Mouse (Mus musculus): ENCODE results near the gene Gm49661. TPM values are rescaled to one million over a fixed set of nuclear protein-coding genes. Genes with fewer than 3 reads are reported as not detected.

Gene Gm49661
- polyA plus RNA-seq, 1 experiment from 2014 or later: not detected

DNA sequence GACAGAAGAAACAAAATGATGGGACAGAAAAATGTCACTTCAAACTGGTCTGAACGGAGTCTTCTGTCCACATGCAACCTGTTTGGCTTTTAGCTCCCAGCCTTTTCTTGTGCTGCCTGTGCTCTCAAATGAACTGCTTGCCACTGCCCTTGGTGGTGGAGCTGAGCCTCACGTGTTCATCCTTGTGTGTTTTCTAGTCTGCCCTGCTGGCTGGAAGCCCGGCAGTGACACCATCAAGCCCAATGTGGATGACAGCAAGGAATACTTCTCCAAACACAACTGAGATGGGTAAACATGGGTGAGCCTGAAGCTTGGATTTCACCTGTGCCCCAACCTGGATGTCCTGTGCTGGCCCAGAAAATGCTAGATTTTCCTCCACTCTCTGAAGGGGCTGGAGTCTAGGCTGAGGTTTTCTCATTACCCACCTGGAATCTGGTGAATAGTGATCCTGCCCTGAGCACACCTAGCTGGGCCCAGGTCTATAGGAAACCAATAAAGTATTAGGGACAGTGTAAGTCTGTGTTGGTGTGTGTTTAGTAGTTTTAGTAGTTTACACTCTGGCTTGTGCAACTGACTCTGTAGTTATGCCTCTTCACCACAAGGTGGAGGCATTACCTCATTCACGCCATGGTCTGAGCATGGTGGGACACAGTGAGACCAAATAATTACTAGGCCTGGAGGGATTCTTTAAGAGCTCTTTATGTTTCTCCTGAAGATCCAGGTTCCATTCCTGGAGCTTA is 4.7 kb upstream of the Gm49661 start:
- no peak overlapping the region for H3K4me3 ChIP-seq (ENCODE audit: low read depth, low read length)
- no peak overlapping the region for H3K9ac ChIP-seq (ENCODE audit: low read length)
- WGBS: 56% methylated on average over 4 of the region's 4 CpGs
- peaks cover 49% of the 10 kb centered on the region for H3K36me3 ChIP-seq (ENCODE audit: control insufficient read depth, insufficient read depth, low read length)
- H3K4me2 ChIP-seq (ENCODE audit: low read length): no peak overlapping the region
- peaks cover 27% of the 10 kb centered on the region for H3K4me1 ChIP-seq (ENCODE audit: control insufficient read depth, insufficient read depth, low read length)
- peaks cover 22% of the 10 kb centered on the region for H3K27me3 ChIP-seq (replicated peaks; ENCODE audit: control insufficient read depth, insufficient read depth, low read length)
- DNase-seq (ENCODE audit: low spot score): peak; percentile 83
- 0 out of 2 replicates have a peak, but pooled peaks have one; percentile 7 for ATAC-seq
- no peak overlapping the region for H3K27ac ChIP-seq (ENCODE audit: low read depth, low read length)
- H3K9me3 ChIP-seq (replicated peaks; ENCODE audit: control insufficient read depth, low read length): no peaks in the 10 kb centered on the region

DNA sequence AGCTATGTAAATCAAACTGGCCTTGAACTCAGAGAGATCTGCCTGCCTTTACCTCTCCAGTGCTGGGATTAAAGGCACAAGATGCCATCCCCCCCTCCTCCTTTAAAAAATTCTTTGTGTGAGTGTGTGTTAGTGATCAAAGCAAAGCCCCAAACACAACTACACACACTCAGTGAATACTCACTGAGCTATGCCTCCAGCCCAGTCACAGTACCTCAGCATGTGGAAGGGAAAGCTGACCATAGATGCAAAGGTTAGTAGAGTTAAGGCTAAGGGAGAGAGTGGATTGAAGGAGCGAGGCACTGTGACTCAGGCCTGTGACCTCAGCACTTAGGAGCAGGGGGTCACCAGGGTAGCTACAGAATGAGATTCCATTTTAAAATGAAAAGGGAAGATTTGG is 3.8 kb upstream of the Gm49661 start:
- DNase-seq (ENCODE audit: low spot score) (no peak), ATAC-seq (no peak)
- peaks cover 49% of the 10 kb centered on the region for H3K36me3 ChIP-seq (ENCODE audit: control insufficient read depth, insufficient read depth, low read length)
- peaks cover 14% of the 10 kb centered on the region for H3K27me3 ChIP-seq (replicated peaks; ENCODE audit: control insufficient read depth, insufficient read depth, low read length)
- H3K4me2 ChIP-seq (ENCODE audit: low read length): no peak overlapping the region
- peaks cover 29% of the 10 kb centered on the region for H3K4me1 ChIP-seq (ENCODE audit: control insufficient read depth, insufficient read depth, low read length)
- no peak overlapping the region for H3K9ac ChIP-seq (ENCODE audit: low read length)
- no peaks in the 10 kb centered on the region for H3K9me3 ChIP-seq (replicated peaks; ENCODE audit: control insufficient read depth, low read length)
- H3K27ac ChIP-seq (ENCODE audit: low read depth, low read length): no peak overlapping the region
- no peak overlapping the region for H3K4me3 ChIP-seq (ENCODE audit: low read depth, low read length)
- WGBS: 82% methylated on average over 1 of the region's 1 CpGs

DNA sequence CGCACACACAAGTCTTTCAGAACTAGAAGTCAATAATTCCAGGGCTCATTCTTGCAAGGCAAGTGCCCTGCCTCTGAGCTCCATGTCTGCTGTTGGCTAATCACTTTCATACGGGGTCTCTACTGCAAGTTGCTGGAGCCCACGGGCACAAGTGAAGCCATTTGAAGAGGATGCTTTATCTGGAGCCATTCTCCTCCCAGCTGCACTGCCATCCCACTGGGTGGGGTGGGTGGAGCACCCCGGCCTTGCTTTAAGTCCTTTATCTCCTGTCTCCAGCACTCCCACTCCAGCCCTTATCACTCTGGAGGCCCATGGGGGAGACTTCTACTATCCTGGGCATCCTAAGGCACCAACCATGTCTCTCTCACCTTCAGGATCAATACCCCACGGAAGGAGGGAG is 1.7 kb upstream of the Gm49661 start:
- Histone ChIP-seq H3K4me2 (ENCODE audit: low read length) (peak overlapping the region; percentile 95), H3K4me3 (ENCODE audit: low read depth, low read length) (peak overlapping the region; percentile 90), H3K4me1 (ENCODE audit: control insufficient read depth, insufficient read depth, low read length) (peaks cover 15% of the 10 kb centered on the region), H3K36me3 (ENCODE audit: control insufficient read depth, insufficient read depth, low read length) (peaks cover 49% of the 10 kb centered on the region), H3K9ac (ENCODE audit: low read length) (peak overlapping the region; percentile 99), H3K27me3 (replicated peaks; ENCODE audit: control insufficient read depth, insufficient read depth, low read length) (no peaks in the 10 kb centered on the region), H3K9me3 (replicated peaks; ENCODE audit: control insufficient read depth, low read length) (no peaks in the 10 kb centered on the region), H3K27ac (ENCODE audit: low read depth, low read length) (0 out of 2 replicates have a peak overlapping the region, but pooled peaks have one; percentile 84)
- DNase-seq (ENCODE audit: low spot score): no peak
- ATAC-seq: no peak
- WGBS: 67% methylated on average over 5 of the region's 5 CpGs

DNA sequence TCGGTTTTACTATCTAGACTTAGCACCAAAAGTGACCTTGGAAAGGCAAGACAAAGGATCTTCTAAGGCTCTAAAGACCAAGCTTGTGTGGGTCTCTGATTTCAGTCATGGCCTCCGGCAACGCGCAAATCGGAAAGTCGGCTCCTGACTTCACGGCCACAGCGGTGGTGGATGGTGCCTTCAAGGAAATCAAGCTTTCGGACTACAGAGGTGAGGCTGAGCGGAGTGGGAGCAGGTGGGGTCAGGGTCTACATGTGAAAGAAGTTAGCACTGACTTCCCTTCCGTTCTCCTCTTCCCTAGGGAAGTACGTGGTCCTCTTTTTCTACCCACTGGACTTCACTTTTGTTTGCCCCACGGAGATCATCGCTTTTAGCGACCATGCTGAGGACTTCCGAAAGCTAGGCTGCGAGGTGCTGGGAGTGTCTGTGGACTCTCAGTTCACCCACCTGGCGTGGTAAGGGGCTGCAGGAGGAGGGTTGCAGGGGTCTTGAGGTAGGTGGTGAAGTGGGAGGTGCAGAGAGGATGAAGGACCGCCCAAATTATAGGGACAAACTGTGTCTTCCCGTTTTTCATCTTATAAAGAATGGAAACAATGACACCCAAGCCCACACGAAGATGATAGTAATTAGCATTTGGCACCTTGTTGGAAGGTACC is 1.0 kb upstream of the Gm49661 start:
- DNase-seq (ENCODE audit: low spot score) (no peak), ATAC-seq (no peak)
- Histone ChIP-seq H3K9me3 (replicated peaks; ENCODE audit: control insufficient read depth, low read length) (no peaks in the 10 kb centered on the region), H3K27me3 (replicated peaks; ENCODE audit: control insufficient read depth, insufficient read depth, low read length) (no peaks in the 10 kb centered on the region), H3K27ac (ENCODE audit: low read depth, low read length) (peak overlapping the region; percentile 84), H3K9ac (ENCODE audit: low read length) (peak overlapping the region; percentile 99), H3K36me3 (ENCODE audit: control insufficient read depth, insufficient read depth, low read length) (peaks cover 47% of the 10 kb centered on the region), H3K4me2 (ENCODE audit: low read length) (peak overlapping the region; percentile 95), H3K4me3 (ENCODE audit: low read depth, low read length) (peak overlapping the region; percentile 90), H3K4me1 (ENCODE audit: control insufficient read depth, insufficient read depth, low read length) (peaks cover 16% of the 10 kb centered on the region)
- 7% methylated on average over 21 of the region's 21 CpGs for WGBS

DNA sequence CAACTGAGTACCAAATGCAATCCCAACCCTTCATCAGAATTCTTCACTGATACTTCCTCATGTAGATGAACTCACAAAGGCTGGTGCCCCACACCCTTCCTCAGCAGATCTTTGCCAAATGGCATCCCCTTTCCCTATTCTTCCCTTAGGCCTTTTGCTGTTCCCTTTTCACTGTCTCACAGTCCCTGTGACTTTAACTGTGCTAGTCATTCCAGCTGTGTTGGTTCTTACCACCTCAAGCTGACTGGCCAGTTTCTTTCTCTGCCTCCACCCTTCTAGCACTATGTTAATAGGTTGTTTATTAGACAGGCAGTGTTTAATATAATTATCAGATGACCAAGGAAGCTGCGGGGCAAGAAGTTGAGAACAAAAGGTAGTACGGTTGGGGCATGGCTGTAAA is 583 bp downstream of the Gm49661 start:
- Histone ChIP-seq H3K27ac (ENCODE audit: low read depth, low read length) (no peak overlapping the region), H3K36me3 (ENCODE audit: control insufficient read depth, insufficient read depth, low read length) (peaks cover 31% of the 10 kb centered on the region), H3K27me3 (replicated peaks; ENCODE audit: control insufficient read depth, insufficient read depth, low read length) (no peaks in the 10 kb centered on the region), H3K9me3 (replicated peaks; ENCODE audit: control insufficient read depth, low read length) (no peaks in the 10 kb centered on the region), H3K4me2 (ENCODE audit: low read length) (peak overlapping the region; percentile 95), H3K4me1 (ENCODE audit: control insufficient read depth, insufficient read depth, low read length) (peaks cover 21% of the 10 kb centered on the region), H3K4me3 (ENCODE audit: low read depth, low read length) (peak overlapping the region; percentile 90), H3K9ac (ENCODE audit: low read length) (peak overlapping the region; percentile 99)
- WGBS: 7% methylated on average over 2 of the region's 2 CpGs
- ATAC-seq: no peak
- DNase-seq (ENCODE audit: low spot score): no peak

DNA sequence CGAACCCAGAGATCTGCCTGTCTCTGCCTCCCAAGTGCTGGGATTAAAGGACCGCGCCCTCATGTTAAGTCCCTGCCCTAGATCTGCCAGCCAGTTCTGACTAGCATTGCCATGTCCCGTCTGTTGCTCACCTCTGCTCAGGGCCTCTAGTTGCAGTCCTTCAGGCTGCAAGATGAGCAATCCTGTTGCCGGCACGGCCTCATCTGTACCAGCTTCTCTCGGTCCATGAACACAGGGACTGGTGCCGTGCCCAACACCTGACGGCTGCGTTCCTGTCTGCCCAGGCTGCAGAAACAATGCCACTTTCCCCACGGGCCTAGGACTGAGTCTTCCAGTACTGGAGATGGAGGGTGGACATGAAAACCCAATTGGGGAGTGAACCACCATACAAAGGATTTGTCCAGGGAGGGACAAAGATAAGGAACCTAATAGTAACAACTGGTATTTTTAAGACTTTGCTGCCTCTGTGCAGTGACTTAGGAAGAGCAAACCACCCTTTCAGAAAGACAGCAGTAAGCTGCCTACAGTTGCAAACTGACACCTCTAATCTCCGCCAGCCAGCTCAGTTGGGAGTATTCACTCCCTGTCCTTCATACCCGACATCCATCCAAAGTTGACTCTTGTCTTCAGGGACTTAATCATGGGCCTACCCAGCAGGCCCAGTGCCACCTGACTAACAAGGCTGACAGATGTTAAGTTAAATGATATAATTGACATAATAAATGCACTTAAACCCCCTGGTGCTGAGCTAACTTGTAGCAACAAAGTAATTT is 1.5 kb downstream of the Gm49661 start:
- no peaks in the 10 kb centered on the region for H3K9me3 ChIP-seq (replicated peaks; ENCODE audit: control insufficient read depth, low read length)
- peak overlapping the region; percentile 17; the same call in 1 of the 2 replicates for H3K9ac ChIP-seq (ENCODE audit: low read length)
- peaks cover 22% of the 10 kb centered on the region for H3K36me3 ChIP-seq (ENCODE audit: control insufficient read depth, insufficient read depth, low read length)
- no peaks in the 10 kb centered on the region for H3K27me3 ChIP-seq (replicated peaks; ENCODE audit: control insufficient read depth, insufficient read depth, low read length)
- WGBS: 87% methylated on average over 13 of the region's 13 CpGs
- H3K4me3 ChIP-seq (ENCODE audit: low read depth, low read length): no peak overlapping the region
- no peak for DNase-seq (ENCODE audit: low spot score)
- peaks cover 21% of the 10 kb centered on the region for H3K4me1 ChIP-seq (ENCODE audit: control insufficient read depth, insufficient read depth, low read length)
- no peak overlapping the region for H3K4me2 ChIP-seq (ENCODE audit: low read length)
- no peak for ATAC-seq
- no peak overlapping the region for H3K27ac ChIP-seq (ENCODE audit: low read depth, low read length)

DNA sequence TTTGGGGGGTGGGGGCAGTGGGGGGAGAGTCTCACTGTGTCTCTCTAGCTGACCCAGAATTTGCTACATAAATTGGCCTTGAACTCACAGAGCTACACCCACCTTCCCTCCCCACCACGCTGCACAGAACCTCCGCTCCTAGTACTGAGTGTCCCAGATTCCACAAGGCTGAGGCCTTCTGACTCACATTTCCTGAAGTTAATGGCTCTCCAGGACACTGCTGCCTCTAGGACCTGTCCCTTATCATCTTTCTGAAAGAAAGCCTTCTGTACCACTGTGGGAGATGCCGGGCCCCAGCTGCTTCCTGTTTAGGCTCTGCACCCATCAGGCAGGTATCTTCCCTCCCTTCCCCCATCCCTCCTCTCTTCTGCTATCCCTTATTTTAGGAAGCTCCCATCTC is 2.6 kb downstream of the Gm49661 start:
- H3K27ac ChIP-seq (ENCODE audit: low read depth, low read length): no peak overlapping the region

DNA sequence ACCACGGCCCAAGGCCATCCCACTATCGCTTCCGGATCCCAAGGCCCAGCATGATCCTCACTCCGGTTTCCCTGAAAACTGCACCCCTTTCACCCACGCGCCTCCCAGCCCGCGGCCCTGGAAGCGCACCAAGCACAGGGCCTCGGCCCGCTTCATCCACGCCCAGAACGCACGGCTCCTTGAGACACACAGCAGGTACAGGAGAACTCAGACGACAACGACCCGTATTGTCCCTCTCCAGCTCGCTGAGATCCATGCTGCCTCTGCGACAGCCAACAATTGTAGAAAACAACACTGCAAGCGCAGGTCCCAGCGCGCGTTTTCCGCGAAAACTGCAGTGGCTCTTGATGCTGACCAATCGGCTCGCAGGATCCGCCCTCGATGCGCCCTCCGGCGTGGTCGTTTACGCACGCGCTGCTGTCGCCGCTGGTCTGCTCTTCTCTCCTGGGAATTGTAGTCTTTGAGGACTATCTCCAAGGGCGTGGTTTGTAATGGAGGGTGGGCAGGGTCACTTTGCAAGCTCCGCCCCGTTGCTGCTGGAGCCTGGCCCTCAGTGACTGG is 3.4 kb downstream of the Gm49661 start:
- WGBS: under 1% methylated on average over 41 of the region's 41 CpGs

More for the DNA sequence above, 2.6 kb downstream of the Gm49661 start:
- DNase-seq (ENCODE audit: low spot score): no peak
- H3K4me2 ChIP-seq (ENCODE audit: low read length): no peak overlapping the region; the same call in 1 of the 2 replicates
- 0 out of 2 replicates have a peak, but pooled peaks have one; percentile 3 for ATAC-seq
- H3K4me1 ChIP-seq (ENCODE audit: control insufficient read depth, insufficient read depth, low read length): peaks cover 21% of the 10 kb centered on the region
- H3K36me3 ChIP-seq (ENCODE audit: control insufficient read depth, insufficient read depth, low read length): peaks cover 17% of the 10 kb centered on the region
- 70% methylated on average over 3 of the region's 3 CpGs for WGBS
- no peaks in the 10 kb centered on the region for H3K27me3 ChIP-seq (replicated peaks; ENCODE audit: control insufficient read depth, insufficient read depth, low read length)
- peak overlapping the region; percentile 13; the same call in 1 of the 2 replicates for H3K9ac ChIP-seq (ENCODE audit: low read length)
- no peak overlapping the region for H3K4me3 ChIP-seq (ENCODE audit: low read depth, low read length)
- no peaks in the 10 kb centered on the region for H3K9me3 ChIP-seq (replicated peaks; ENCODE audit: control insufficient read depth, low read length)

More for the DNA sequence above, 3.4 kb downstream of the Gm49661 start:
- H3K4me1 ChIP-seq (ENCODE audit: control insufficient read depth, insufficient read depth, low read length): peaks cover 17% of the 10 kb centered on the region
- H3K9me3 ChIP-seq (replicated peaks; ENCODE audit: control insufficient read depth, low read length): no peaks in the 10 kb centered on the region
- peaks cover 13% of the 10 kb centered on the region for H3K36me3 ChIP-seq (ENCODE audit: control insufficient read depth, insufficient read depth, low read length)
- ATAC-seq (peak; percentile 88), DNase-seq (ENCODE audit: low spot score) (peak; percentile 99)
- no peaks in the 10 kb centered on the region for H3K27me3 ChIP-seq (replicated peaks; ENCODE audit: control insufficient read depth, insufficient read depth, low read length)
- peak overlapping the region; percentile 63 for H3K4me3 ChIP-seq (ENCODE audit: low read depth, low read length)
- peak overlapping the region; percentile 65; the same call in 1 of the 2 replicates for H3K27ac ChIP-seq (ENCODE audit: low read depth, low read length)
- peak overlapping the region; percentile 92 for H3K4me2 ChIP-seq (ENCODE audit: low read length)
- peak overlapping the region; percentile 77 for H3K9ac ChIP-seq (ENCODE audit: low read length)

All from forebrain, embryonic 14.5 days (tissue).